Mouse (Mus musculus) intestine, embryonic 14.5 days (tissue): ENCODE results near the gene Irak4. TPM values are rescaled to one million over a fixed set of nuclear protein-coding genes. Genes with fewer than 3 reads are reported as not detected.

Experiments
- ATAC-seq: fragments of 200-750 bp; cut with Nextera tagmentation; replicated peaks from 2 replicates; pipeline ENCODE4 v1.8.0; 2017; ENCODE audit warnings: low read depth, moderate number of reproducible peaks, moderate TSS enrichment, moderate library complexity; ENCODE audit not compliant: low FRiP score, low TSS enrichment
- DNase-seq: peaks from one replicate; pipeline ENCODE4 v3.0.0-alpha.2; 2018; ENCODE audit warnings: low spot score
- H3K27ac ChIP-seq: fragments of 300-500 bp; sonication (generic); 2 replicates; pipeline ENCODE4 v1.5.1; 2014; ENCODE audit warnings: low read depth, mild to moderate bottlenecking, control low read depth
- H3K27me3 ChIP-seq: fragments of 300-500 bp; sonication (generic); replicated peaks from 2 replicates; pipeline ENCODE4 v1.6.1; 2014; ENCODE audit warnings: low read length, control low read depth; ENCODE audit not compliant: control insufficient read depth, insufficient read depth
- H3K36me3 ChIP-seq: fragments of 300-500 bp; sonication (generic); 2 replicates; pipeline ENCODE4 v1.6.1; 2014; ENCODE audit warnings: low read length, control low read depth; ENCODE audit not compliant: control insufficient read depth, insufficient read depth
- H3K4me1 ChIP-seq: fragments of 300-500 bp; sonication (generic); replicated peaks from 2 replicates; pipeline ENCODE4 v1.6.1; 2014; ENCODE audit warnings: low read length, control low read depth, mixed read lengths; ENCODE audit not compliant: control insufficient read depth, insufficient read depth
- H3K4me2 ChIP-seq: fragments of 300-500 bp; sonication (generic); 2 replicates; pipeline ENCODE4 v1.6.1; 2014; ENCODE audit warnings: low read length
- H3K4me3 ChIP-seq: fragments of 300-500 bp; sonication (generic); 2 replicates; pipeline ENCODE4 v1.5.1; 2014; ENCODE audit warnings: low read depth, low read length, control low read depth, mixed read lengths
- H3K9ac ChIP-seq: fragments of 300-500 bp; sonication (generic); 2 replicates; pipeline ENCODE4 v1.6.1; 2014; ENCODE audit warnings: mild to moderate bottlenecking, low read length
- H3K9me3 ChIP-seq: fragments of 300-500 bp; sonication (generic); 2 replicates; pipeline ENCODE4 v1.6.1; 2016; ENCODE audit warnings: low read length, control low read depth; ENCODE audit not compliant: control insufficient read depth
- WGBS: fragments of 180-500 bp; shearing (Covaris S2); extraction: QIAGEN DNeasy Blood & Tissue Kit; methylation state at CpG from one replicate; pipeline ENCODE4 v1.1.7; 2014; 5-methylcytosine and 5-hydroxymethylcytosine counted together
- polyA plus RNA-seq: library from polyadenylated mRNA; unstranded; fragments of >200 nt; fragmentation: Nextera tagmentation; extraction: Ambion mirVana; gene quantifications from 2 replicates; pipeline ENCODE4 v1.2.1, GENCODE M21; 2014

Gene Irak4
- polyA plus RNA-seq, 1 experiment from 2014 or later, result 8.9 TPM

GRCm38 (mm10) chr15:94571501-94571900 is 28.1 kb downstream of the Irak4 start:
- DNase-seq (no peak), ATAC-seq (no peak)
- no peak overlapping the region for H3K4me3 ChIP-seq
- peaks cover 16% of the 10 kb centered on the region; the same call in 1 of the 2 replicates for H3K4me1 ChIP-seq
- no peak overlapping the region for H3K4me2 ChIP-seq
- H3K27me3 ChIP-seq, result no peaks in the 10 kb centered on the region
- H3K27ac ChIP-seq, result peak overlapping the region; percentile 1; the same call in 1 of the 2 replicates
- H3K36me3 ChIP-seq, result no peaks in the 10 kb centered on the region
- no peaks in the 10 kb centered on the region for H3K9me3 ChIP-seq
- WGBS, result 45% methylated on average over 4 of the region's 4 CpGs
- H3K9ac ChIP-seq, result no peak overlapping the region

- Histone ChIP-seq H3K9me3 (no peaks in the 10 kb centered on the region), H3K27me3 (no peaks in the 10 kb centered on the region), H3K4me1 (peaks cover 16% of the 10 kb centered on the region; the same call in 1 of the 2 replicates), H3K36me3 (no peaks in the 10 kb centered on the region), H3K4me3 (no peak overlapping the region), H3K4me2 (no peak overlapping the region), H3K9ac (no peak overlapping the region), H3K27ac (no peak overlapping the region)
- 74% methylated on average over 7 of the region's 8 CpGs for WGBS
- no peak for ATAC-seq
- no peak for DNase-seq
Measured at GRCm38 (mm10) chr15:94572746-94573145, 29.3 kb downstream of the Irak4 start.

GRCm38 (mm10) chr15:94574566-94575268 is 31.3 kb downstream of the Irak4 start:
- Histone ChIP-seq H3K4me1 (peaks cover 16% of the 10 kb centered on the region; the same call in 1 of the 2 replicates), H3K27ac (no peak overlapping the region), H3K27me3 (no peaks in the 10 kb centered on the region), H3K4me3 (no peak overlapping the region), H3K4me2 (no peak overlapping the region), H3K9me3 (no peaks in the 10 kb centered on the region), H3K36me3 (peaks cover 11% of the 10 kb centered on the region), H3K9ac (no peak overlapping the region)
- DNase-seq (no peak), ATAC-seq (no peak)
- WGBS, result 68% methylated on average over 4 of the region's 4 CpGs

- H3K27ac ChIP-seq, result no peak overlapping the region; the same call in 1 of the 2 replicates
- DNase-seq, result no peak
- H3K9ac ChIP-seq, result no peak overlapping the region
- peaks cover 3% of the 10 kb centered on the region; the same call in 1 of the 2 replicates for H3K4me1 ChIP-seq
- H3K4me3 ChIP-seq, result no peak overlapping the region
- no peak for ATAC-seq
- no peaks in the 10 kb centered on the region for H3K27me3 ChIP-seq
- H3K9me3 ChIP-seq, result no peaks in the 10 kb centered on the region
- H3K4me2 ChIP-seq, result no peak overlapping the region
- H3K36me3 ChIP-seq, result peaks cover 76% of the 10 kb centered on the region
- 49% methylated on average over 7 of the region's 7 CpGs for WGBS
Measured at GRCm38 (mm10) chr15:94582000-94582593, 38.7 kb downstream of the Irak4 start.

GRCm38 (mm10) chr15:94583153-94583552 is 39.7 kb downstream of the Irak4 start:
- peaks cover 9% of the 10 kb centered on the region for H3K4me1 ChIP-seq
- H3K4me2 ChIP-seq, result no peak overlapping the region
- no peaks in the 10 kb centered on the region for H3K27me3 ChIP-seq
- no peak overlapping the region for H3K9ac ChIP-seq
- no peak overlapping the region for H3K4me3 ChIP-seq
- DNase-seq (no peak), ATAC-seq (peak; percentile 50; the same call in 1 of the 2 replicates)
- no peaks in the 10 kb centered on the region for H3K9me3 ChIP-seq
- WGBS, result 49% methylated on average over 10 of the region's 10 CpGs
- H3K36me3 ChIP-seq, result peaks cover 72% of the 10 kb centered on the region
- H3K27ac ChIP-seq, result peak overlapping the region; percentile 54; the same call in 1 of the 2 replicates

GRCm38 (mm10) chr15:94584738-94585137 is 41.3 kb downstream of the Irak4 start:
- Histone ChIP-seq H3K27me3 (no peaks in the 10 kb centered on the region), H3K9me3 (no peaks in the 10 kb centered on the region), H3K4me3 (no peak overlapping the region), H3K9ac (no peak overlapping the region), H3K36me3 (peaks cover 65% of the 10 kb centered on the region), H3K4me2 (no peak overlapping the region), H3K4me1 (peaks cover 15% of the 10 kb centered on the region), H3K27ac (no peak overlapping the region)
- ATAC-seq (no peak), DNase-seq (no peak)
- WGBS, result 79% methylated on average over 4 of the region's 4 CpGs

GRCm38 (mm10) chr15:94587826-94588715 is 44.6 kb downstream of the Irak4 start:
- Histone ChIP-seq H3K4me3 (peak overlapping the region; percentile 95), H3K9me3 (no peaks in the 10 kb centered on the region), H3K9ac (peak overlapping the region; percentile 78), H3K4me1 (peaks cover 13% of the 10 kb centered on the region), H3K36me3 (peaks cover 33% of the 10 kb centered on the region), H3K27me3 (no peaks in the 10 kb centered on the region), H3K4me2 (peak overlapping the region; percentile 76), H3K27ac (no peak overlapping the region)
- WGBS, result 77% methylated on average over 9 of the region's 9 CpGs
- no peak for ATAC-seq
- no peak for DNase-seq

GRCm38 (mm10) chr15:94589219-94590075 is 46.0 kb downstream of the Irak4 start, which contains the start of gene Twf1:
Twf1 (minus strand) TSS chr15:94589889.
- Histone ChIP-seq H3K36me3 (peaks cover 19% of the 10 kb centered on the region), H3K4me3 (peak within 1 kb of the TSS; percentile 95), H3K9me3 (no peaks in the 10 kb centered on the region), H3K27ac (peak within 1 kb of the TSS; percentile 77), H3K4me1 (peaks cover 12% of the 10 kb centered on the region), H3K27me3 (no peaks in the 10 kb centered on the region), H3K4me2 (peak within 1 kb of the TSS; percentile 76), H3K9ac (peak within 1 kb of the TSS; percentile 78)
- WGBS, result under 1% methylated on average over 68 of the region's 70 CpGs
- ATAC-seq, result peak; percentile 99
- DNase-seq, result peak; percentile 99
